Mouse (Mus musculus) gastrocnemius, postnatal 36 days (tissue): ENCODE measurements around the gene Foxm1. TPM values are rescaled to one million over a fixed set of nuclear protein-coding genes. Genes with fewer than 3 reads are reported as not detected.

Experiments used
- DNase-seq, 2 experiments: peaks; one replicate each; pipeline ENCODE4 v3.0.0; 2022
- intact Hi-C: fragments of 180-260 bp; cut with DNase I; formaldehyde crosslinking; loops from one replicate; pipeline ENCODE4 v1.15.1; 2025
- long read RNA-seq, 2 experiments: library from polyadenylated mRNA; stranded (forward); transcript quantifications; one replicate each; pipeline ENCODE4 v2.0.0; 2021
- total RNA-seq, 2 experiments: library from RNA; stranded (reverse); gene quantifications; 2 replicates each; pipeline ENCODE4 v1.2.3; 2021

Foxm1 gene
- total RNA-seq: 1 to 10 TPM in 1 of 2 experiments, under 1 TPM in 1; 0.62 to 1.0 TPM
- long read RNA-seq, experiment 1: 0 reads
- long read RNA-seq, experiment 2, partial matches to known transcripts: 0 of 1 reads
- long read RNA-seq, experiment 2, other reads (novel, unspliced or antisense): 1 of 1 reads

DNA sequence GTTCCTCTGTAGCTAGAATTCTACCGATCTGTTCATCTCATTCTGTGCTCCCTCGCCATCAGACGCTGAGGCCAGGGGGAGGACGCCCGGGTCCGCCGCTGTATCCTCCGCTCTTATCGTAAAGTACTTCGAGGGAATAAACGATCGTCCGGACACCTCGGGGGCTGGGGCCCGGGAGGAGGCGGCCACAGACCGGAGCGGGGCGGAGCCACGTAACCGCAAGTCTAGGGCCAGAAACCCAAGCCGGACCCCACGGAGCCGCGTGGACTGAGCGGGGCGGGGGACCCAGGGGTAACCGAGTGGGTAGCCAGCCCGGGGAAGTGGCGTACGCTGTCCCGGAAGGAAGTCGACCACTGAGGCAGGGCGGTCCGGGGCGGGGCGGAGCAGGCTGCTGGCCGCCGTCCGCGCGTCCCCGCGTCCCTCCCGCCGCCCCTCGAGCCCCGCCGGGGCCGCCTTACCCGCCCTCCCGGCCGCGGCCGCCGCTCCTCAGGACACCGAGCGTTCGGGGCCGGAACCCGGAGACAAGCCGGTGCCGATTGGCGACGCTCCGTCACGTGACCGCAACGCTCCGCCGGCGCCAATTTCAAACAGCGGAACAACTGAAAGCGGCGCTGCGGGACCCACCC is at the start of gene Foxm1, which contains the start of gene Rhno1:
Gene Foxm1 (plus strand): TSS at position 587 of the 626 bp plus-strand sequence.
Gene Rhno1 (minus strand): TSS at position 531 of the 626 bp plus-strand sequence.
- DNase-seq: peak; percentile 78 to 80
- intact Hi-C loops: no loop called here

DNA sequence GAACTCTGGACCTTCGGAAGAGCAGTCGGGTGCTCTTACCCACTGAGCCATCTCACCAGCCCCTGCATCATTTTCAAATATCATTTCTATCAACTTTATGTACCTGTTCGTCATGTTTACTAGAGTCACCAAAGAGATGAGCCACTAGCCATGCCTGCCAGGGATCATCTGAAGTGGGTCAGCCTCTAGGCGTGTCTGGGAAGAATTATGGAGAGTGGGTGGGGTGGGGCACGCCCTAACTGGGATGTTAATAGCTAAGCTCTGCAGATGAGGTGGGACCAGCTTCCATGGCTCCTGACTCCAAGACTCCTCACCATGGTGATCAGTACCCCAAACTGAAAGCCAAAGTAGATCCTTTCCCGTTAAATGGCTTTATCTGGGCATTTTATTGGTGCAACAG is 48.0 kb upstream of the Foxm1 start:
- intact Hi-C loops: no loop called here

DNA sequence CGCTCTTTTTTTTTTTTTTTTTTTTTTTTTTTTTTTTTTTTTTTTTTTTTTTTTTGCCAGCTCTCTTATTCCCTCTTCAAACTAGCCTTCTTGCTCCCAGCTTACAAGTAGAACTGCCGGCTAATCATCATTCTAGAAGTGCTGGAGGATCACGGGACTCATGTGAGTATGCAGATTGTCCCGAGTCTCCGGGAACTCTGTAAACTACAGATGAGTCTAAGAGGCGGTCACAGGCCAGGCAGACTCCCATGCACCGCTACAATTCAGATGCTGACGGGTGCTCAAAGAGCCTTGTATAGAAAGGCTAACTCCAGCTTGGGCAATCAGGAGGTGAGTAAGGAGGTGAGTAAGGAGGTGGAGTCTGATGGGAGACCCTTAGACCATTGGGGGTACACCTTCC is 47.2 kb upstream of the Foxm1 start:
- intact Hi-C loops: no loop called here
- DNase-seq: no peak

More for the DNA sequence above, 48.0 kb upstream of the Foxm1 start:
- no peak for DNase-seq

DNA sequence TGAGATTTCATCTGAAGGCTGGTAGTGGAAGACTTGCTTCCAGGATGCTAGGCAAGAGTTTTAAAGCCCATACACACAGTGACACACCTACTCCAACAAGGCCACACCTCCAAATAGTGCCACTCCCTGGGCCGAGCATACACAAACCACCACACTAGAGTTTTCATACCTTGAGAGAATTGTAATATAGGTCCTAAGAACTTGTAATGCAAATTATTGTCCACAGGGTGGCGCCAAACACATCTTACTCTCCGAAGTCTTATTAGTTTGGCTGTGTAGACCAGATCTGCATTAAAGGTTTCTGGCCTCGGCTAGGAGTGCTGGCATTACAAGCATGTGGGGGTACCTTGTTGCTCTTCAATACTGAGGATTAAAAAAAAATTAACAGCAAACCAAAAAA is 44.5 kb upstream of the Foxm1 start:
- intact Hi-C loops: loop anchor here (1.0 to 2.0 kb wide), 2 partner anchors 40 to 92 kb away; no protein-coding TSS in a partner anchor
- DNase-seq: peak in 1 of 2 experiments; percentile 25

DNA sequence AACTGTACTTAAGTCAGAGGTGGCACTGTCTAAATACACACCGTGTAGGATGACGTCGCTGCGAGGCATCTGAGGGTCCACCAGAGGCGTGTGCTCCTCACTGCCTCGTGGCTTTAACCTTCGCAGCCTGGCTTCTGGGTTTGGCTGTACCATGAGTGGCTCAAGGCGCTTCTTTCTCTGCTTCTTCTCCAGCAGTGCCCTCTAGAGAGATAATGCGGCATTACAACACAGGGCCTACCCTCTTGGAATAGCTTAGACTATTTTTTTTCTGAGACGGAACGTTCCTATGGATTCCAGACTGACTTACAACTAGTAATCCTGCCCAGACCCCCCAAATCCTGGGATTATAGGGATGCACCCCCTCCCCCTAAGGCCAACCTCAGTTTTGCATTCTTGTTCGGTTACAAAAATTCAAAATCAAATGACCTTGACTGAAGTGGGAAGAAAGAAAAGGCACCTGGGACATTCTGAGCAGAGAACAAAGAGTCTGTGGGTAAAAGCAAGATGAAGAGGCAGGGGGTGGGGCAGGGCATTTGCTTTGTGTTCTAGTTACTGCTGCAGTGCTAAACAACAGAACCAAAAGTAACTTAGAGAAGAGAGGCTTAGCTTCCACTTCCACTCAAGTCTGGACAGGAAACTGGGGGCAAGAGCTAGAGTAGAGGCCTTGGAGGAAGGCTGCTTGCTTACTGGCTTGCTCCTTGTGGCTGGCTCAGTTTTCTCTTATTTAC is 28.2 kb upstream of the Foxm1 start:
- peak in 1 of 2 experiments; percentile 60 for DNase-seq
- intact Hi-C loops: no loop called here

DNA sequence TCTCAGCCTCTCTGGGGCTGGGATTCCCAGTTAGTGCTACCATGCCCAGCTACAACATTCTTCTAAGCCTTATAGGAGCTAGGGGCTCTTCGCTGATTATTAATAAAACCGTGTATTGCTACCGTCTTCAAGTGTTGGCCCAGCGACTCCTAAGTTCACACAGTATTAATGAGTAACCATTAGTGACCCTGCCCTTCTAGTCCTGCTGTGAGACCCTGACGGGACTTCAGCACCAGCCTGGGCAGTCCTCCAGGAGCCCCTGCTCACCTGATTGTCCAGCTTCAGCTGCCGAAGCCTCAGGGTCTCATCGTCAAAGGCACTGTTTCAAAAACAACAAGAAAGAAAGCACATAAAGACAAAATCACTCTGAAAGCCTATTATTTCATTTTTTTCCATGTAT is 25.3 kb upstream of the Foxm1 start:
- intact Hi-C loops: no loop called here
- no peak for DNase-seq

DNA sequence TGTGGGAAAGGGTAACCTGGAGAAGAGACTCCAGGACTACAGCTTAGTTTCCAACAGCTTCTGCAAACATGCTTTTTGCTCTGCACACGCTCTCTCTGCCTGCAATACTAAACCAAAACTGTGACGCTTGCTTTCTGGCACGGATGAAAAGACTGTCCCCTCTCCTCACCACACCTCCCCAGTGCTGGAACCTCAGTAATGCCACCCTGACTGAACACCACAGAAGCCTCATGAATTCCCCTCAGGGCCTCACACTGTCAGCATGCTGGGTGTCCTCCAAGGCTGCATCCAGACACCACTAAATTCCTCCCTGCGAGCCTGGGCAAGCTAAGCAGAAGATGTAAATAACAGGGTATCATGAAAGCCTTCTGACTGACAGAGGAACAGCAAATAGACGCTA is 23.9 kb upstream of the Foxm1 start:
- DNase-seq: no peak
- intact Hi-C loops: no loop called here

DNA sequence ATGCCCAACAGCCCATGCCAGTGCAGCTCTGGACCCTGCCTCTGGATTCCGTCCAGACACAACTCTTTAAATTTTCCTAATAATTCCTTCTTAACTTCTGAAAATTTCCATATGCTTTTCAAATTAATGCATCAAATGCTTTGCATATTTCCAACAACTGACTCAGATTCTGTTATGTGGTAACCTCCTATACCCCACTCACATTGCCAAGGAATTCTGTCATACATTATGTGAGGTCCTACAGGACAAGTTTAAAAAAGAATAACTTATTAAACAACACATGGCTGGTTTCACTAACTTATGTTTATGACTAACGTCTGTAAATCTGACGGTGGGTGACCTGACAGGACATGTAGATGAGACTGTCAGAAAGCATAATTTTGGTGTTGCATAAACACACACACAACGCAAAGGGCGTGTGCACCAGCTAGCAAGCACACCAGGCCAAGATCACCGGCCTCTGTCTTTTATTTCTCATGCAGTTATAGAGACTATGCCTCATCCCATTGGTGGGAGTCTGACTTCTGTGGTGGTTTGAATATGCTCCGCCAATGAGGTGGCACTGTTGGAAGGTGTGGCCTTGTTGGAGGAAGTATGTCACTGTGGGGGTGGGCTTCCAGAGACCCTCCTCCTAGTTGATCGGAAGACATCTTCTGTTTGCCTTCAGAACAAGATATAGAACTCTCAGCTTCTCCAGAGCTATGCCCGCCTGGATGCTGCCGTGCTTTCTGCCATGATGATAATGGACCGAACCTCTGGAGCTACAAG is 20.6 kb upstream of the Foxm1 start:
- intact Hi-C loops: no loop called here
- DNase-seq: no peak

DNA sequence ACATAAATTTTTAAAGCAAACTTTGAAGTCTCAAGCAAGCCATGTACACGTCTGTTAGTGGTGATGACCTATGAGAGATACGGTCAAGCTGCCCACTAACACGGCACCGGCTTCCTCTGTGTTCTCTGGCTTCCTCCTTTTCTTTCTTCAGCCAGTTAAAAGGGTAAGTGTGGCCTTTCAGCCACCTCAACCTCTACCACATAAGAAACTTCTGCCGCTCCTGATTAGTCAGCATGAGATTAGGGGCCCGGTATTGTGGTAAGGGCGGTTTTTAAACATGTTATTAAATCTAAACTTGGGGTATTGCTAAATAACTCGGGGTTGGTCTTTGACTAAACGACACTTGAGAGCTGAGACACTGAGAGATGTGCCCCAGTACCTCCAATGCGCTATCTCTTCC is 17.1 kb upstream of the Foxm1 start:
- no peak for DNase-seq
- intact Hi-C loops: no loop called here

DNA sequence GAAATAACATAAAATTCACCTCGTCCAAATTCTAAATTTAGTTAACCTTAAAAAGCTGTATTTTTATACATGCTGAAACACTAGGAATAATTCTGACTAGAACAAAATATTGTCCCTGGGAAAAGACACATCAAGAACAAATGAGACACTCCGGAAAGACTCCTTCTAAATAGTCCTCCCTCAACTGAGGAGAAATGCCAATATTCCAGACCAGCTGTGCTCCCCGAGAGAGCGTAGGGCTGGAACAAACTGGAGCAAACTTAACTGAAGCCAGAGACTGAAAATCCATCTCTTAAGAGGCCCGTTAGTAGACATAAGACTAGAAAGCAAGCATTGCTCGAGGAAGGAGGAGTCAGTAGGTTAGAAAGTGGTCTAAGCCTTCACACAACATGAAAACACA is 16.0 kb upstream of the Foxm1 start:
- no peak for DNase-seq
- intact Hi-C loops: no loop called here

DNA sequence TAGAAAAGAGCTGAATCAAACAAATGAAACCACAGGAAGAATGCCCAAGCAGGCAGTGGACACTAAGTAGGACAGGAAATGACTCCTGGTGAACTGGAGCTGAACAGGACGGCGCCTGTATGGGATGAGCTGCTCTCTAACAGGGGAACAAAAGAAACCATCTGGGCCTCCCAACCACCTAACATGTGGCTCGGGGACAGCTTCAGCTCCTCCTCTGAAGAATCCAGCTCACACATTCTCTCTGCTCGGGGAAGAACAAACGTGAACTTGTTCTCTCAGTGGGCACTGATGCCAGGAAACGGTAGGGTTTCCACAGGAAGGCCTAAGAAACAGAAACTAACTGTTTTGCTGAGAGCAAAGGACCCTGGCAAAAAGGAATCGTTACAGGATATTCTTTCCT is 13.1 kb upstream of the Foxm1 start:
- intact Hi-C loops: no loop called here
- DNase-seq: no peak

DNA sequence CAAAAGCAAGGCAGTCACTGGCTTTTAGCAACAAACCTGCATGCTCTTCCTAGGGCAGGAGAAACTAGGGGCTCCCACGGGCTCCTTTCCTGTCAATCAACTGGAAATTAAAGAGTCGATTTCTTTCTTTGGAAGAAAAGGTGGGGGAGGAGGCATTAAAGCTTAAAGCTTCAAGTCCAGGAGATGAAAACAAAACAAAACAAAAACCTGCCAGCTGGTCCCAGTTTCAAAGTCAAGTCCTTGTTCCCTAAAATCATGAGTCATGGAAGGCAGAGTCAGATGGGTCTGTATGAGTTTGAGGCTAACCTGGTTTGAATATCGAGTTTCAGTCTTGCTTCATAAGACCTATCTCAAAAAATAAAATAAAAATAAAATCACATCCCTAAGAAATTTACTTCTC is 8.6 kb upstream of the Foxm1 start:
- intact Hi-C loops: no loop called here

DNA sequence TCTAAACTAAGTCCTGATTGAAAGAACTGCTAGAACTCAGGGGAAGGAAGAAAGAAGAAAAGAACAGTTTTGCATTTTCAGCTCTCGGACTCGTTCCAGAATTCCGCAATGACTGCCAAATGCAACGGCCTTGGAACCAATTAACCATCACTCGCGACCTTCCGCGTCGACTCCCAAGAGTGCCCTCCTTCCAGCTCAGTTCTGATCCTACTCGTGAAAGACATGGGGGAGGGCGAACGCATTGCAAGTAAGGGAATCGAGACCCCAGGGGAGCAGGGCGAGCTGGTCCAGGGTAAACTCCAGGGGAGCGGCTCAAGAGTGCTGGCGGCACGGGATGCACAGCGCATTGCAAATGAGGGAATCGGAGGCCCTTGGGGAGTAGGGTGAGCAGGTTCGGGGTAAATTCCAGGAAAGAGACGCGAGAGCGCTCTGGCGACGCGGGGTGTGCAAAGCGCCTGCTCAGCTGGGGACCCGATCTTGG is 7.5 kb upstream of the Foxm1 start:
- intact Hi-C loops: loop anchor here (5.0 kb wide), 1 partner anchor 123 kb away; no protein-coding TSS in a partner anchor
- peak in 1 of 2 experiments; percentile 11 for DNase-seq

More for the DNA sequence above, 8.6 kb upstream of the Foxm1 start:
- no peak for DNase-seq

DNA sequence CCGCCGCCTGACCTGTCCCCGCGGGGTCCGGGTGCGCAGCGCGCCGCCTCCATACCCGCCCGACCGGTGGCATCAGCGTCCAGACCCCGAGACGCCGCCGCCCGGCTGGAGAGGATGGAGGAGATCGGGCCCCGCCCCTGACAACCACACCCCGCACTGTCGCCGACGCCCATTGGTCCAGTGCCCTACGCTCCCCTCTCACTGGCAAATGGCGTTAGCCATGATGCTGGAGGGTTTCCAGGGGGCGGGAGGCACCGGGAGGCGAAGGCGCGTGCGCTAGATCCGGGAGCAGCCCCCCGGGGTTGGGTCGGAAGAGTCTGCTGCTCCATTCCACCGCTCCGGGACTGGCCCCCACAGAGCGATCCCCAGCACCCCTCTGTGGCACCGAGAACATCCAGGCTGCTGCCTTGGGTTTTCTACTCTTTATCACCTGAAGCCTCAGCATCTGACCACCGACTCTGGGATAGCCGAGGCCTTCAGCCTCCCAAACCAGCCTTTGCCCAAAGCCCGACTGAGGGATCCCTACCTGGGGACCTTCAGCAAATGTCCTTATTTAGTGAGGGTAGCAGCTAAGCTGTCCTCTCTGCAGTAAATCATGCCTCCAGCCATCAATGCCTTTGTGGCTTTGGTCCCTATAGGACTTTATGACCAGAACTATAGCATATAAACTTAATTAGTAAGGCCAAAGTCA is 6.9 kb upstream of the Foxm1 start, which contains the start of gene Tulp3:
Gene Tulp3 (minus strand): TSS at position 126 of the 691 bp plus-strand sequence.
- intact Hi-C loops: loop anchor here (5.0 kb wide), 1 partner anchor 124 kb away; no protein-coding TSS in a partner anchor
- peak; percentile 91 to 96 for DNase-seq

DNA sequence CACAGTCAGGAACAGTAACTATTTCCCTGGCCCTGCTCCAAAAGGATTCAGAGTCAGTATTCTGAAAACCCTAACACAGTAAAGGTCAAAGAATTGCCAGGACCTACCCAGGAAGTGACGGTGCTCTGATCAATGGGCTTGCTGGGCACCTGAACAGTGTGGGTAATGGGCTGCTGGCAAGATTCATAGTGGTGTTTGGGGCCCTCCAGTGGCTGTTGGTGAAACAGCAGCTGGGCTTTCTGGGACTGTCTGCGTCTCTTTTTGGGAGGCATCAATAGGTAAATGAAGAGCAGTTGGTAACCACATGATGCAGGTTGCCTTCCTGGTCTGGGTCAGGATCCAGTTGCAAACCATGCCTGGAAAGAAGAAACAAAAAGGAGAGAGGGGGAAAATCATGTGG is 3.8 kb upstream of the Foxm1 start:
- peak; percentile 36 to 67 for DNase-seq
- intact Hi-C loops: loop anchor here (2.0 to 5.0 kb wide), 2 partner anchors 40 to 127 kb away; no protein-coding TSS in a partner anchor

DNA sequence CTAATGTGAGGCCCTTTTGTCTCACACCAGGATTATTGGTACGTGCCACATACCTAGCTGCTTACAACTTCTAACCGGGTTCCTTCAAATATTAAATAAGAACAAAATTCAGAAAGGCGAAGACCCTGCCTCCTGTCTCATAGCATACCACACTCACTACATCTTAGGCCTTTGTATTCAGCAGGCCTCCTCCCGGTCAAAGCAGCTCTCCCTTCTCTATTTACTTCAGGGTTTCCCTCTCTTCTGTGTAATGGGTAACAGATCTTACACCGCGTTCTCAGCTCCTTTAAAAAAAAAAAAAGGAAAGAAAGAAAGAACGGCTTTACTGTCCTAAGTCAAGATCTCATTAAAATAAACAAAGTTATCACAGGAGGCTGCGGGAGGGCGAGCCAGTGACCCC is 866 bp upstream of the Foxm1 start:
- no peak for DNase-seq
- intact Hi-C loops: no loop called here

DNA sequence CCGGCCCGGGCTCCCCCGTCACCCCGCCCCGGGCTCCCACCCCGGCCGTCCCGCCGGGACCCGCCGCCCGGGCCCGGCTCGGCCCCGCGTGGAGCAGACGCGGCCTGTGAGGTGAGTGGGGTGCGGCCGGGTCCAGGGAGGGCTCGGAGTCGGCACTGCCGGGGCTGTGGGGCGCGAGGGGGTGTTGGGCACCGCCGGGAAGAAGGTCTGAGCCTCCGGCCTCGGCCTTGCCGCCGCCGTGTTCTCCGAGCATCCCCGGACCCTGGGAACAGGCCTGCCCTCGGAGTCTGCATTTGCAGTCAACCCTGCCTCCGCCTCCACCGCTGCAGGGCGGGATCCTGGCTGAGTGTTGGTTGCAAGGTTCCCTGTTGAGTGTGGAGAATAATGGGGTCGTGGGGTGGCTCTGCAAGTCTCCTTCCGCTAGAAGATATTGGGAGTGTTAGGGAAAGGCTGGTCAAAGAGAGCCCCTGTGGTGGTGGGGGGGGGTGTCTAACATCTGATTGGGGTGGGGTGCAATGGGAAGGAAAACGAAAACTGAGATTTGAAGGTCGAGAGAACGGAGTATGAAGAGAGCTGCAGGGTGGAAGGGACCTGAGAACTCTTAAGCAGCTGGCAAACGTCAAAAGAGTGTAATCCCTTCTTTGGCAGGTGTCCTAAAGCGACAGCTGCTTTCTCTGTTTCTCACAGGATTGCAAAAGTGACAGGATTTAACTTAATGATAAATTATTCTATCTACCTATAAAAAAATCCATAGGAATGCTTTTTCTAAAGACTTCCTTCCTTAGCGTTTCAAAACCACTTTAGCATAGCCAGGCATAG is 449 bp downstream of the Foxm1 start:
- intact Hi-C loops: no loop called here
- DNase-seq: no peak

DNA sequence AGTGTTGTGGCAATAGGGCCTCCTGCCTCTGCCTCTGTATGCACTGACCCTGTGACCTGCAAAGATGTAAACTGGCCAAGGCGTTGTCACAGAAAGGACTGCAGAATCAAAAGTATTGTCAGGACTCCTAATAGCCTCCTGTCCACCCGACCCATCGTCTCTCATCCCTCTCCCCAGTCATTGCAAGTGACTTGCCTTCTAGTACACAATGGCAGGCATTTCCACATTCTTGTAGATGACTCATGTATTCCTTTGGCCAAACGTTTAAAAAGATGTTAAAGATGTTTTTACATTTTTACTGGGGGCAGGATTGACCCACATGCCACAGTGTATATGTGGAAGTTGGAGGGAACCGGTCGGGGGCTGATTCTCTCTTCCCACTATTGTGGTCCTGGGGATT is 2.0 kb downstream of the Foxm1 start:
- no peak for DNase-seq
- intact Hi-C loops: no loop called here

DNA sequence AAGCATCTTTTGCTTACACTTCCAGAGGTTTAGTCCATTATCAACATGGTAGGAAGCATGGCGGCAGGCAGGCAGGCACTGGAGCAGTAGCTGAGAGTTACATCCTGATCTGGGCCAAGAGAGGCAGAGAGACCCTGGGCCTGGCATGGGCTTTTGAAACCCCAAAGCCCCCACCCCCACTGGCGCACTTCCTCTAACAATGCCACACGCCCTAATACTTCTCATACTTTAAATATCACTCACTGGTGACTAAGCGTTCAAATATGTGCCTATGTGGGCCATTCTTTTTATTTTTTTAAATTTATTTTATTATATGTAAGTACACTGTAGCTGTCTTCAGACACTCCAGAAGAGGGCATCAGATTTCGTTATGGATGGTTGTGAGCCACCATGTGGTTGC is 3.7 kb downstream of the Foxm1 start:
- intact Hi-C loops: no loop called here
- no peak for DNase-seq
